Mouse (Mus musculus) retina, adult 2 months (tissue): ENCODE measurements around the gene Batf.
"Not testable (repeated sequence)": the region's sequence is repeated elsewhere in the genome, so short reads cannot be mapped to it uniquely, and the experiment has no call there.

Experiments
- DNase-seq: peaks from one replicate; pipeline ENCODE4 v3.0.0-alpha.2; 2012; ENCODE audit warnings: low read depth, low spot score

The Batf gene

DNA sequence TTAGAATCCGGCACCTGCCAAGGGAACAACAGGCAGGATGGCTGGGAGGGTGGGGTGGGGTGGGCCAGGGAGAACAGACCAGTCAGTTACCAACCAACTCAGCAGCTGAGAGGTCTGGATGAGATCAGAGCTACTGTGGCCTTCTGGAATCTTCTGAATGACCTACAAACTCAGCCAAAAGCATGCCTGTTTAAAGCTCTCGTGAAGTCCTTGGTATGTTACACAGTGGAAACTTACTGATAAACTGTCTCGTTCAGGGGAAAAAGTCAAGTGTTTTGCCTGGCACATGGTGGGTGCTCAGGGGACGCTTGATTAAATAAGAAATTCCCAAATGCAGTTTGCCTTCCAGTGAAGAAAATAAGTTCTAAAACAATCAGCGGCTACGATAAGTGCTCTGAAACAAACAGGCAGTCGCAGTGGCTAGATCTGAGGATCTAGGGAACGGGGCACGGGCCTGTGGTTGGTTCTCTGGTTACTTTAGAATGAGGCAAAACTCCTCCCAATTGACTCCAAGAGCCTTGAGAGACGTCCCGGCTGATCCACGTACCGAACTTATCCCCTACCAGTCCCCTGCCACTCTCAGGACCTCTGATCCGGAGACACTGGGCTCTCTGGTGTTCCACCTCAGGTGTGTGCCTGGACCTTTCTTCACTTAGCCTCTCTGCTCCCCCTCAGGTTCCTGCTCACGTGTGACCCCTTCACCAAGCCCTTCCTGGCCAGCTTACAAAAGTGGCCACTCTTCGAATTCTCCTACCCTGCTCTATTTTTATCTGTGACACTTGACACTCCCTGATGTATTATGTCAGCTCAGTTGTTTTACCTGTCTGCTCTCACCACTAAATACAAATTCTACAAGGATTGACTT, 1.8 kb upstream of the Batf start:
- no peak for DNase-seq

DNA sequence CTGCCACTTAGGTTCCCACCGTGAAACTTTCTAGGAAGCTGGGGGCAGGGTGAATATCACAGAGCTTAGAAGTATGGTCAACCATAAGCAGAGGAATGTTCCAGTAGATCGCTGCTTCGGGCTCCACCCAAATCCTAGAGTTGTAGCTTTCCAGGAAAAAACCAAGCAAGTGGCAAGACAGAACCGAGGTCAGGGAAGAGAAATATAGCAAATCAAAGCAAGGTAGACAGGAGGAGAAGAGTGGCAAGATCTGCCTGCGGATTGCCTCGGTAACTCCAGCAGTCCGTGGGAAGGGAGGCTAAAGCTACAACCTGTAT, 706 bp downstream of the Batf start:
- DNase-seq = no peak

- no peak for DNase-seq
Observed at GRCm38 (mm10) chr12:85687846-85688245, 1.4 kb downstream of the Batf start.

- DNase-seq = no peak
Observed at GRCm38 (mm10) chr12:85695787-85696186, 9.3 kb downstream of the Batf start.

DNA sequence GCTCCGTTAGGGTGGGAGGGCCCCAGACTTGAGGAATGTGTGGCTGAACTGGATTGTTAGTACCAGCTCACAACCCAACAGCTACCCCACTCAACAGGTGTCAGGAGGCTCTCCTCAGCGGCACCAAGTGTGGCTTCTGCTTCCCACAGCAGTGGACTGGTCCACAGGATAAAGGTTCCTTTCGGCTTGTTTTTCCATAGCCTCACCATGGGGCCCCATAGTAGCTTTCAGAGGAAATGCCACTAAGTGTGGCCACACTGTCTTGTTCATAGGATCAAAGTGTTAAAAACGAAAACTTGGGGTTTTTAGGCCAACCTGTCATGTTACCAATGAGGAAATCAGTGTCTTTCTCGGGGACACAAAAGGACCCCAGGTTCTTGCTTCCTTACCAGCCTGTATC, 10.0 kb downstream of the Batf start:
- DNase-seq = no peak

DNA sequence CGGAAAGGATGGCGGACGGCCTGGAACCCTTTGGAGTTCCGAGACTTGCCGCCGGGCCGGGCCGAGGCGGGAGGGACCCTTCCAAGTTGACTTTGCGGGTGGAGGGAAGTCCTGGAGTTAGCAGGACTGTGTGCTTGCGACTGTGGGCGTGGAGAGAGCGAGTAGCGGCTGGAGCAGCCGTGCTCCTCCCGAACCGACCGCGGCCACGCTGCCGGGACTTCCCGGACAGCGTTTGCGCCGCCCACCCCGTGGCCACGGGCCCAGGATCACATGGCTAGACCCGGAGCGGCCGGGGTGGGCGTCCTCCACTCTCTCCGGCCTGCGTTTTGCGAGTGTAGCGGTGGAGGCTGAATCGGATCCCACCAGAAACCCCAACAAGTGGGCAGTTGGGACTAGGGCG, 11.7 kb downstream of the Batf start:
- not testable (repeated sequence) for DNase-seq

GRCm38 (mm10) chr12:85700191-85700841, 13.8 kb downstream of the Batf start:
- DNase-seq = no peak

DNA sequence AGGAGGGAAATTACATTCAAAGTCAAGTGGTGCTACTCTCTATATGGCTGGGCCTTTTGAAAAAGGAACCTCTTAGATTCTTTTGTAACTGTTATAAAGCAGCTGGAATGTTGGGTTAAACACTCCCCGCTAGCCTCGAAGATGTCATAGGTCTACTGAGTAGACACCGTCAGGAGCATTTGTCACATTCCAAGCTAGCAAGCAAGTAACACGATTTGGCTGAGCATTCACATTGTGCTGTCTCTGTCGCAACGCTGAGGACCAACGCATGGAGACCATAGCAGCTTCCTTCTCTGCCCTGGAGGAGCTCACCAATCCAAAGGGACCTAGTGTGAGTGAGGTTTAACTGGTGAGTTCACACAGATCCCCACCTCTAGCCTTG, 14.4 kb downstream of the Batf start:
- DNase-seq = no peak

GRCm38 (mm10) chr12:85702166-85703055, 15.9 kb downstream of the Batf start:
- no peak for DNase-seq

DNA sequence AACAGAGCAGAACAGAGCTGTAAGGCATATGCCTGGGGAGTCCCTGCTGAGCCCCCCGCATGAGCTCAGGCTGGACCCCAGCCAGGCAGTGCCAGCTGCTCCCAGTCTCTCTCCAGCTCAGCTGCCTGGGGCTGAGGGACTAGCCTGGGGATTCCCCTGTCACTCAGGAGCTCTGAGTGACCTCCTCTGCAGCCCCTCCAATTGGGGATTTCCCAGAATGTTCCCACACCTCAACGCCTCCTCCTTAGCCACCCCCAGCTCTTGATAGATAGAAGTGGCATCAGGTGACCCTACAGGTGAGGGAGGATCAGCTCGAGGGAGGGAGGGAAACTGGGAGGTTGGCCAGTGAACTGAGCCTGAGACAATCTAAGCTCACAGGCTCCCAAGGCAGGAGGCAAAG, 17.0 kb downstream of the Batf start:
- DNase-seq = no peak

GRCm38 (mm10) chr12:85704566-85704965, 18.1 kb downstream of the Batf start:
- no peak for DNase-seq

DNA sequence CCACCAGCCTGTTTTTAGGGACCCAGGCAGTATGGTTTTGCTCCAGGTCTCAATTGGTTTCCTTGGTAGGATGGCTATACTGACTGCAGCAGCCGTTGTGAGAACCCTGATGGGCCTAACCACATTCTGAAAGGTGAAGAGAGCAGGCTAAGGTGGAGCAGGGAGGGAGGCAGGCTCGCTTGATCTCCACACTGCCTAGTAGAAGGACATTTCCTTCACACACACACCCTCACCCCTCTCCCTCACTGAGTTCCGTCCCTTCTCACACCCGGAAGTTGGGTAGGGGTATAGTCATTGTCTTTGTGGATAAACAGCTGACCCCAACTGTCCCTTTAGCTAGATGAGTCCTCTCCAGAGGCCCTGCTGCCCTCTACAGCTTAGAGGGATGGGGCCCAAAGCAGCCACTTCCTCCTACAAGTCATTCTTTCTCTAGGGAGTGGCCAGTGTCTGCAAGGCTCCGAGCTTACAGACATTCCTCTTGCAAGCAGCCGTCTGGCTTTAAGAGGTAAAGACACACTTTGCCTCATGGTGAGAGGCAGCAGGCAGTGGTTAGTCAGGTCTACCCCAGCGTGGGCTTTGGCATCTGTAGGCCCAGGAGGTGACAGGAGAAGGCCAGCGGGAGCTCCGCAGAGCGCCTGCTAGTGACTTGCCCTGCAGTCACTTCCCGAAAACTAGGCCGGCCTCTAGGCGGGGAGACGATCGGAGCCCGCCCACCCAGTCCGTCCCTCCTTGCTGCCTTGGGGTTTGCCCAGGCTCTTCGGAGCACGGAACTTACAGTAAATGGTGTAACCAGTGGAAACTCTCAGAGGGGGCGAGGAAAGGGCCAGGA, 18.7 kb downstream of the Batf start:
- DNase-seq = no peak

- DNase-seq = no peak
Observed at GRCm38 (mm10) chr12:85705831-85706530, 19.5 kb downstream of the Batf start.

DNA sequence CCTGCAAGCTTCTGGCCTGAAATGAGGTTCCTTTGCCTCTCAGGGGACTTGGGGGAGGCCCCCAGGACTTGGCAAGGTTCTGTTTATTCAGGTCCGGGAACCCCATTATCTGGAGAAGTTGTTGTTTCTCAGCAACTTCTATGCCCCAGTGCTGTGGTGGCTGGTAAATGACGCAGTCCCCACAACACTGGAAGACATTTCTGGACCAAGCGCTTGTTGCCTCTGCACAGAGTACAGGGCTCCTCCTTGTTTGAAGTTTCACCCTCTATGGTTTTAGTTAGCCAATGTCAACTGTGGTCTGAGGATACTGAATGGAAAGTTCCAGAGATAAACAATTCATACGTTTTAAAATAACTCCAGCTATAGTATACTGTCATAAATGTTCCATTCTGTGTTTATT, 20.4 kb downstream of the Batf start:
- no peak for DNase-seq

GRCm38 (mm10) chr12:85707391-85707790, 20.9 kb downstream of the Batf start:
- no peak for DNase-seq

GRCm38 (mm10) chr12:85708556-85708955, 22.1 kb downstream of the Batf start:
- DNase-seq = no peak

DNA sequence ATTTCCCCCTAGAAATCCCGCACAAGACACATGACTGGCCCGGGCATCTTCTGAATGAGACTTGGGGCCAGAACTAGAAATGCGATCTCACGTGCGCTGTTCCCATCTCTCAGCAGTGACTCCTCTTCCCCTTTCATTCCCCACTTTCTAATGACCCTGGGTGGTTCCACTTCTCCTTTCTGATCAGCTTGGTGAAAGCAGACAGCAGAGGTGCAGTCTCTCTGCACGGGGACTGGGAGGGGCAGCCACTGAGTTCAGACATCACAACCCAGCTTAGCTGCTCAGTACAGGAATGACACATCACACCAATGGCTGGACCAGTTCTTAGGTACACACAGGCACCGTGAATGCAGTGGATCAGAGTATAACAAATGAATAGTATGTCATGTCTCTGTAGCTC, 24.2 kb downstream of the Batf start:
- no peak for DNase-seq

- no peak for DNase-seq
Observed at GRCm38 (mm10) chr12:85712587-85712986, 26.1 kb downstream of the Batf start.

DNA sequence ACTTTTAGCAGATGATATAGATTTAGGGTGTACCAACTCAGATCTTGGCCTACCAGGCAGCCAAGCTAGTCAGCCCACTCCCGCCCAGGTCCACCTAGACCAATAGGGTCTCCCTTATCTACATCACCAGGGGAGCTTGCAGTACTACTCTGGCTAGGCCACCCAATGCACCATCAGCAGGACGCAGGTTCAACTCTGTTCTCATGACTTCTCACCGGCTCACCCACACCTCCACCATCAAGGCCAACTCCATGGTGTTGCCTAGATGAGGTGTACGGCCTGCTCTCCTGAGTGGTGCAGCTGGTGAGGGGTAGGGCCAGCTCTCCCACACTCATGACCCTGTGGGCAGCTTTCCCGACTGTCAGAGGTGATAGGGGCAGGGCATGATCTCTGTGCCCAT, 27.7 kb downstream of the Batf start:
- no peak for DNase-seq

- DNase-seq = no peak
Observed at GRCm38 (mm10) chr12:85725306-85725705, 38.8 kb downstream of the Batf start.
